Mouse (Mus musculus): ENCODE measurements at regions not wholly inside any gene's neighbourhood (a gene's known extent, or its start where the extent isn't known, plus 50 kb on each side); places are given as distances from the start of the nearest gene placed in this dataset.
A peak's percentile ranks its signal among the peaks of the same experiment; 100 is the strongest.

- DNase-seq (ENCODE audit: low read depth, low spot score), result no peak
These were observed 129.2 kb upstream of the Slc38a2 start for GRCm38 (mm10) chr15:96828681-96829080.

GRCm38 (mm10) chr15:96827931-96828330 is 128.4 kb upstream of the Slc38a2 start:
- DNase-seq (ENCODE audit: low read depth, low spot score), result no peak

GRCm38 (mm10) chr15:96818435-96818834 is 118.9 kb upstream of the Slc38a2 start:
- DNase-seq (ENCODE audit: low read depth, low spot score), result no peak

GRCm38 (mm10) chr15:96817626-96818025 is 118.1 kb upstream of the Slc38a2 start:
- no peak for DNase-seq (ENCODE audit: low read depth, low spot score)

GRCm38 (mm10) chr15:96816997-96817570 is 117.6 kb upstream of the Slc38a2 start:
- no peak for DNase-seq (ENCODE audit: low read depth, low spot score)

GRCm38 (mm10) chr15:96813472-96813871 is 113.9 kb upstream of the Slc38a2 start:
- DNase-seq (ENCODE audit: low read depth, low spot score), result no peak

GRCm38 (mm10) chr15:96802729-96803053 is 103.2 kb upstream of the Slc38a2 start:
- no peak for DNase-seq (ENCODE audit: low read depth, low spot score)

GRCm38 (mm10) chr15:96802034-96802728 is 102.7 kb upstream of the Slc38a2 start:
- DNase-seq (ENCODE audit: low read depth, low spot score), result no peak

- no peak for DNase-seq (ENCODE audit: low read depth, low spot score)
These were observed 99.7 kb upstream of the Slc38a2 start for GRCm38 (mm10) chr15:96799228-96799627.

- DNase-seq (ENCODE audit: low read depth, low spot score), result no peak
These were observed 98.2 kb upstream of the Slc38a2 start for GRCm38 (mm10) chr15:96797615-96798270.

- no peak for DNase-seq (ENCODE audit: low read depth, low spot score)
These were observed 94.7 kb upstream of the Slc38a2 start for GRCm38 (mm10) chr15:96794177-96794719.

GRCm38 (mm10) chr15:96793251-96793650 is 93.7 kb upstream of the Slc38a2 start:
- DNase-seq (ENCODE audit: low read depth, low spot score), result peak; percentile 78

GRCm38 (mm10) chr15:96791306-96791705 is 91.8 kb upstream of the Slc38a2 start:
- DNase-seq (ENCODE audit: low read depth, low spot score), result no peak

- DNase-seq (ENCODE audit: low read depth, low spot score), result peak; percentile 60
These were observed 88.4 kb upstream of the Slc38a2 start for GRCm38 (mm10) chr15:96787921-96788320.

GRCm38 (mm10) chr15:96784578-96784977 is 85.0 kb upstream of the Slc38a2 start:
- no peak for DNase-seq (ENCODE audit: low read depth, low spot score)

GRCm38 (mm10) chr15:96781560-96781959 is 82.0 kb upstream of the Slc38a2 start:
- peak; percentile 57 for DNase-seq (ENCODE audit: low read depth, low spot score)

- DNase-seq (ENCODE audit: low read depth, low spot score), result no peak
These were observed 81.1 kb upstream of the Slc38a2 start for GRCm38 (mm10) chr15:96780606-96781005.

- DNase-seq (ENCODE audit: low read depth, low spot score), result no peak
These were observed 79.8 kb upstream of the Slc38a2 start for GRCm38 (mm10) chr15:96779358-96779757.

- peak; percentile 37 for DNase-seq (ENCODE audit: low read depth, low spot score)
These were observed 78.9 kb upstream of the Slc38a2 start for GRCm38 (mm10) chr15:96778321-96778926.

GRCm38 (mm10) chr15:96776476-96777075 is 77.0 kb upstream of the Slc38a2 start:
- no peak for DNase-seq (ENCODE audit: low read depth, low spot score)

- DNase-seq (ENCODE audit: low read depth, low spot score), result no peak
These were observed 75.6 kb upstream of the Slc38a2 start for GRCm38 (mm10) chr15:96775129-96775528.

GRCm38 (mm10) chr15:96774664-96775063 is 75.1 kb upstream of the Slc38a2 start:
- DNase-seq (ENCODE audit: low read depth, low spot score), result no peak
